Mouse (Mus musculus) spleen, adult 2 months (tissue): ENCODE data around the gene Rnf207.

Experiments used
- CTCF ChIP-seq: fragments of 200-500 bp; IDR thresholded peaks from 2 replicates; pipeline ENCODE4 v1.5.1; 2011; ENCODE audit warnings: mild to moderate bottlenecking, inconsistent platforms; ENCODE audit not compliant: insufficient read depth, insufficient read length, insufficient replicate concordance; ENCODE audit errors: extremely low read depth
- POLR2A ChIP-seq: fragments of 200-500 bp; IDR thresholded peaks from 2 replicates; pipeline ENCODE4 v1.6.1; 2011; ENCODE audit warnings: low read depth, low read length, inconsistent platforms

DNA sequence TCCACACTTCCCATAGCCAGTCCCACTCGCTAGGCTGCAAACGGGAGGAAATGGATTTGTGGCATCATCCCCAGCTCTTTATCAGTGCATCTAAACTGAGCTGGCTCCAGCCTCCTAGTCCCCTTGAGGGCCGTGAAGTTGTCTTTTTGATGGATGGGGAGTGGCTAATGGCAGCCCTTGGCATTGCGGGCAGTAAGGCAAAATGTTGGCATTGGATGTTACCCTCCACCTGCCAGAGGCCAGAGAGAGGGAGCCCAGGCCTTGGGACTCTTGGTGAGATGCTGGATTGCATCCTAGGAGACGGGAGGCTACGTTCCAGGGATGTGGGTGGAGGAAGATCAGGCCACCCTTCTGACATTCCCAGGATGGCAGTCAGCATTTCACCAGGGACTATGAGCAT, 12.8 kb downstream of the Rnf207 start:
- no peak for TF ChIP-seq CTCF
- TF ChIP-seq POLR2A, result no peak
